Mouse (Mus musculus) erythroid progenitor cell, adult 5-6 weeks (primary cell): Measurements from ENCODE around the gene Immp2l. TPM values are rescaled to one million over a fixed set of nuclear protein-coding genes. Genes with fewer than 3 reads are reported as not detected.

Experiments used
- ATAC-seq: replicated peaks from 2 replicates; pipeline ENCODE4 v1.8.0; 2016; ENCODE audit warnings: moderate number of reproducible peaks, mild to moderate bottlenecking, moderate TSS enrichment, inconsistent platforms; ENCODE audit not compliant: poor library complexity, low FRiP score, severe bottlenecking
- total RNA-seq, 2 experiments: library from RNA; stranded (forward) in 1 of 2; stranded (reverse) in 1 of 2; fragments of 150-400 nt in 1 of 2; fragments of 186-747, 209-891 nt in 1 of 2; gene quantifications; 2 replicates each; pipeline versions ENCODE4 v1.2.3 to v1.2.4; 2015 to 2017; ENCODE audit warnings: low replicate concordance in 2 of 2

Immp2l gene
- total RNA-seq, 2 experiments from 2014 or later: 5.2 TPM; not detected in 1

- ATAC-seq: no peak
These were observed 111.0 kb downstream of the Immp2l start for GRCm38 (mm10) chr12:41134885-41135284.

DNA sequence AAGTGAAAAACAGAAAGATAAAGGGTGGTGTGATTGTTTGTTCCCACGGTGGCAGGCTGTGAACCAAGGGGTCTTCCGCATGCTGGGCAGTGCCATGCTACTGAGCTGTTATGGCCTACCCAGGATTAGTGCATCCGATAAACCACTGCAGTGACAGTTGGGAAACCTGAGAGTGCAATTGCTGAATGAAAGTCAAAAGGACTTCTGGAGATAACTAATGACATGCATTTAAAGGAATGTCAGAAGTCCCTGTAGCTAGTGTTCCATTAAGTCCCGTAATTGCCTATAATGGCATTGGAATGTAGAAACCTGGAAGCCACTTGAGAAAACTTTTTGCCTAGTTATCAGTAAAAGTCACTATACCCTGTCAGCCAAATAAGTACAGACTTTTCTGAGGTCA is 135.7 kb downstream of the Immp2l start:
- ATAC-seq: no peak

DNA sequence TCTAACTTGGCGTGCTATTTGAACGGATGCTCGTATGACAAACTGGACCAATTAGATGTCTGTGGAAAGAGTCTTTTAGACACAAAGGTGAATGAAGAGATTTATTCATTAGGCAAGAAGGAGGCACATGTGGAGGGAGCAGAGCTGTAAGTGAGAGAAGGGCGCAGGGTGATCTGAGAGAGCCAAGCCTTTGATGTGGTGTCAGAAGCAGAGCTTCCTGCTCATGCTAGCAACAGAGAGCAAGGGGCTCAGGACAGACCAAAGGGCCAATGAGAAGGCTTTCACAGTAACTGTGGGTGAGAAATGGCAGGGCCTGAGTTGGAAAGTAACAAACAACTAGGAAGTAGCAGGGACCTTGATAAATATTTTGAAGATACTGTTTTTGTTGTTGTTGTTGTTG is 143.9 kb downstream of the Immp2l start:
- no peak for ATAC-seq

DNA sequence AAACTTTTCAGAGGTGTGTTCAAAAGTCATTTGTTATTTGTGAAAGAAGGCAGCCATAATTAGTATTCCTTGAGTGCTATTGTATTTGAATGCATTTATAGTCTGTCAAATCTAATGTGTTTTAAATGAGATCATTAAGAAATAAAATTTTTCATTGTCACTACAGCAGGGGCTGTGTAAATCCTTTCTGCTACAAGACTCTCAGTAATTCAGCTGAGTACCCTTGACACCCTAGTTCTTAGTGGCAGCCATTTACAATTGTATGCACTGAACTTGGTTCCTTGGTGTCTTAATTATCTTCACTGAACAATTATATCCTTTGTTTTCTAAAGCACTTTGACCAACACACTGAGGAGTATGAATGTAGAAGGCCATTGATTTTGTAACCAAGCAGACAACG is 146.2 kb downstream of the Immp2l start:
- no peak for ATAC-seq

DNA sequence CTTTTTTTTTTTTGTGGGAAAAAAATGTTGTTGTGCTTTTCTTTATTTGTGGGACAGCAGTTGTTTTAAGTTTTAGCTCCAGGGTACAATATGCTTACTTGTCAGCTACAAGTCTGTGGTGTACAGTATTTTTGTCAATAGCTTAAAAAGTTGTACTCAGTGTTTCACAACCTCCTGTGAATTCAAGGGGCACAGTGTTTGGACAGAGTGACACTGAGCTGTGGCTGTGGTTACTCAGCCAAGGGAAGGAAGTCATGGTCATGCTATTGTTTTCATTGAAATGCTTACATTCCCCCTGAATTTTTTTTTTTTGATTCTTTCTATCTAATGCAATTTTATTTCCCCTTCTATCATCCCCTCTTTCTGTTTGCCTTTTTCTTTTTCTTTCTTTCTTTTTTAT is 159.0 kb downstream of the Immp2l start:
- no peak for ATAC-seq

- no peak for ATAC-seq
These were observed 161.2 kb downstream of the Immp2l start for GRCm38 (mm10) chr12:41185060-41185459.

DNA sequence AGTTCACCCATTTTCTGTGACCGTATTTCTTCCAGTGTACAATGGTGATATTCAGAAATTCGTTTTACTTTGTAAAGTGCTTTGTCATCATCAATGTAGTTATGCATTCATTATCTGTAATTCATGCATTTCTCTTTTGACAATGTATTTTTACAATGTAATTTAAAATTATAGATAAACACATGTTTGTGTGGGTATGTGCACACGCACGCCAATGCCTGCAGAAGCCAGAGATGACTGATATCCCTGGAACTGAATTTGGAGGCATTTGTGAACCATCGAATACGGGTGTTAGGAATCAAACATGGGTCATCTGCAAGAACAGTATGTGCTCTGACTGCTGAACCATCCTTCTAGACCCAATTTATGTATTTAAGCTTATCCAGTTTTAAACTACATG is 161.6 kb downstream of the Immp2l start:
- ATAC-seq: no peak; the same call in 1 of the 2 replicates

DNA sequence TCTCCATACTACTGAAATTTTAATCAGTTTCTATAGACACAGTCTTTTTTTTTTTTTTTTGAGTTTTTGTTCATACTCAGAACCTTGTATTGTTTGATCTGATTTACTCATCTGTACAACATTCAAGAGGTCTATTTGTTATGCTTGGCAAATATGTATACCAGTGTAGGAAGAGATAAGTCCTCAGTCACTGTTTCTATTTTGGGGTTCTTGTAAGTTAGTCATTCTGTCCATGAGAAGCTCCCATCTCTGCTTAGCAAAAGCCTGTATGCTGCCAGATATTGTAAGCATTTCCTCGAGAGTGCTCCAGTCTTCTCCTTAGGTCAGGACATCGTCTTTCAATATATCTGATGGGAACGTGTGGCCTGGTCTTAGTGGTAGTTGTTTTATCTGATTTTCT is 168.9 kb downstream of the Immp2l start:
- ATAC-seq: no peak

- ATAC-seq: no peak
These were observed 172.5 kb downstream of the Immp2l start for GRCm38 (mm10) chr12:41196374-41196773.

GRCm38 (mm10) chr12:41215186-41215585 is 191.3 kb downstream of the Immp2l start:
- no peak for ATAC-seq

GRCm38 (mm10) chr12:41221893-41222292 is 198.0 kb downstream of the Immp2l start:
- no peak for ATAC-seq

GRCm38 (mm10) chr12:41223686-41224085 is 199.8 kb downstream of the Immp2l start:
- ATAC-seq: no peak

DNA sequence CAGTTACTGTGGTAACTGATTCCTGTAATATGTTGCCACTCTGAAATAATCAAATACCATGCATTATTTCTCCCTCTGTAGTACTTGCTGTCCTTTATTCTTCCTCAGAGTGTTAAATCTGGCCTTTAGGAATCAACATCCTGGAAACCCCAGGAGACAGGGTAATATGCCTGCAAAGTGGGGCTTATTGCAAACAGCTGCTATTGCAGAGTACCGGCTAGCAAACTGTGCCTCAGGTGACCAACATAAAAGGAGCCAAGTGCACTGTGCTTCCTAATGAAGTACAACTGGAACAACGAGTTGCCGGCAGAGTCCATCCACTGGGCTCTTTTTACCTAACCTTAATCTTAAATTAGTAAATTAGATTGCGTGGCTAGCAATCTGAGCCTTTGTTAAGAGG is 200.6 kb downstream of the Immp2l start:
- ATAC-seq: no peak

GRCm38 (mm10) chr12:41231966-41232365 is 208.1 kb downstream of the Immp2l start:
- no peak for ATAC-seq

DNA sequence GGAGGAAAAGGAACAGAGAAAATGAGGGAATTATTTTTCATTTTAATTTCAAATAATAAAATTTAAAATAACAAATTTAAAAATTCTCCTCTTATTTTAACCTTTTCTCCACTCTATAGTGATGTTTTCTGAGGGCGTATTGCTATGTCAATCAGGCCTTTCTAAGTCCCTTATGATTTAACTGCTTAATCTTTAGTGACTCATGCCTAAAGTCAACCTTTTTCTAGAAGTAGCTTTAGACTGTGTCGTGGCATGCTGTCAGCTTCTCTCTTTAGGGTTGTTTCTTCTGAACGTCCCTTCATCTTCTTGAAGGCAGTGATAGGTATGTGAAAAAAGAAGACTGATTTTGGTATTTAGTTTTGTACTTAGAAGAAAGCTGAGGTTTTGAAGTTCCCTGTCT is 214.0 kb downstream of the Immp2l start:
- ATAC-seq: no peak

DNA sequence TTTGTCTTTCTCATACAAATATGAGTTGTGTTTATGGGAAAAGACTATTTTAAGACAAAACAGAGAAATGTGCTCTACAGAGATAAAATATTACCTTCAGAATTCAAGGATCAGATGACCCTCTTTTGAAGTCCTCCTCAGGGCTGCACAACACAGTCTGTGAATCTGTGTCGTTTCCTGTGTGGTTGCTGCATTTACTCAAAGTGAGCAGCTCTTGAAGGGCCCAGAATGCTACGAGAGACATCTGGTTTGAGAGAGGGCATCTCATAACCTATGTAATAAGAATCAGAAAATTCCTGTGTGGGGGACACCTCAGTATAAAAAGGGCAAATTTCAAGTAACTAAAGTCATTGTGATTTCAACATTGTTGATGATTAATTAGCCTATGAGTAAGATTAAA is 217.3 kb downstream of the Immp2l start:
- no peak for ATAC-seq

DNA sequence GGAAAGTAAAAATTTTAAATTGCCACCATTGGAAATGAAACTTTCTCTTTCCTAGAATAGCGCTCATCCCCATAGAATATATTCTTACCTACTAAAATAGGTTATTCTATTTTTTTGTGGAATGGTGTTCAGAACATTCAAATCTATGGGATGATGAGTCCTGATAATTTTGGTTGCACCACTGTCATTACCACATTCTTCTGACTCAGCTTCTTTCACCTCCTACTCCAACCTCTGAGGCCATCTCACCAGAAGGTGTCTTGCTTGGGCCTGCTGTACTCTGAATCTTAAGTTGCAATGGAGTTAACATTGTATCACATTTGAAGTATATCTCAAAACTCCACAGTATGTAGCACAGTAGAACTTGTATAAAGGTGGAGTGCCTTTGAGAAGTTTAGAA is 224.4 kb downstream of the Immp2l start:
- no peak for ATAC-seq

DNA sequence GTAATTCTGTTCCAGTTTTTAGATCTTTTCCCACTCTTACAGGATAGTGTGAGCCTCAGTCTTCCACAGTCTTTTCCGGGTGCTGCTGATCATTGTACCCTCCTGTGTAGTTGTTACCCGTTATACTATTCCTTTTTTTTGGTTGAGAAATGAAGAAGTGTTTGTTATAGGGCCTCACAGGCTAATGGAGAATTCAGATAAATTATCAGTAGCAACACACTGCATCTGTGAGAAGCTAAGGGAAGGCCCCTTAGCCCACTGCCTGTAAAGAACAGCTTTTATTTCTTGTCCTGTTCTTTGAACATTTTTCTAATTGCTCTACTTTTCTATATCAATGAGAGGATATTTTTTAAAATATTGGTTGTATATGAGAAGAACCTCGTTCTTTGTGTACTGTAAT is 226.2 kb downstream of the Immp2l start:
- ATAC-seq: no peak

- ATAC-seq: no peak
These were observed 234.0 kb downstream of the Immp2l start for GRCm38 (mm10) chr12:41257905-41258304.

DNA sequence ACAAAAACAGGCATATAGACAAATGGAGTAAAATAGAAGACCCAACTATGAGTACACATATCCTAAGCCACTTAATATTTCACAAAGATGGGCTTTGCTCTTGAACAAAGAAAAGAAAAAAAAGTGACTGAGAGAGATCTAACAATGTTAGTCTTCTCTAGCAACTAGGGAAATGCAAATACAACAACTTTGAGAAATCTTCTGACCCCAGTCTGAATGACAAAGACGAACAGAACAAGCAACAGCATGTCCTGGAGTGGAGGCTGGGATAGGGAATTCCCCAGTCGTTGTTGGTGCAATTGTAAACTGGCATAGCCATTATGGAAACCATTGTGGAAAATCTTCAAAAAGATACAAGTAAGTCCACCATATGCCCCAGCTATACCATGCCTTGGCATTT is 235.7 kb downstream of the Immp2l start:
- ATAC-seq: no peak

GRCm38 (mm10) chr12:41274136-41274535 is 250.2 kb downstream of the Immp2l start:
- ATAC-seq: no peak

DNA sequence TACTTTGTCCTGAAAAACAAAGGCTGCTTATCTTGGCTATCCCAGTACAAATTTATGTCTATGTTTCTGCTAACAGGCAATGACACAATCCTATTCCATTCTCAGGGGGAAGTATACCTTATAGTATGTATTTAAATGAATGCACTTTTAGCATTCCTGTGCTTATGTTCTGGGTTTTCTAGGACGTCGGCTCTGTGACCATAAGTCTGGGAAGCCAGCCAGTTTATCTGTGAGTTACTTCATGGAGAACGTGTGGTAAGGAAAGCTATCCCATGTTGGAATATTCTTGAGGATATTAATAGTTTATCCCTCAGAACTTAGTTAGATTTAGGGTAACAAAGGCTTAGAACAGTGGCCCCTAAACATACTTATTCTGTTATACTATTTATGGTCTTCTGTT is 251.5 kb downstream of the Immp2l start:
- ATAC-seq: no peak

- ATAC-seq: no peak
These were observed 254.0 kb downstream of the Immp2l start for GRCm38 (mm10) chr12:41277896-41278295.
